Mouse (Mus musculus): ENCODE measurements at regions not wholly inside any gene's neighbourhood (a gene's known extent, or its start where the extent isn't known, plus 50 kb on each side); places are given as distances from the start of the nearest gene placed in this dataset.

GRCm38 (mm10) chr3:157842872-157843271 is 82.0 kb downstream of the Cth start:
- no peak overlapping the region for H3K9ac ChIP-seq (replicated peaks; ENCODE audit: low read length, poor library complexity, severe bottlenecking)
- H3K9me3 ChIP-seq (ENCODE audit: low read length), result no peaks in the 10 kb centered on the region
- H3K4me2 ChIP-seq (ENCODE audit: low read depth, low read length, poor library complexity, severe bottlenecking), result no peak overlapping the region
- no peak overlapping the region for H3K4me3 ChIP-seq (ENCODE audit: low read depth, low read length)
- no peak for TF ChIP-seq CTCF (IDR thresholded peaks at IDR 0.05)
- DNase-seq (ENCODE audit: low spot score) (no peak), ATAC-seq (ENCODE audit: low FRiP score) (no peak)
- no peak overlapping the region for H3K27ac ChIP-seq (ENCODE audit: low read depth, low read length)
- H3K4me1 ChIP-seq (ENCODE audit: insufficient read depth, low read length), result no peaks in the 10 kb centered on the region
- no peaks in the 10 kb centered on the region for H3K36me3 ChIP-seq (ENCODE audit: insufficient read depth, low read length)
- WGBS, result 90% methylated on average over 3 of the region's 3 CpGs
- H3K27me3 ChIP-seq (ENCODE audit: insufficient read depth, low read length), result no peaks in the 10 kb centered on the region

GRCm38 (mm10) chr3:157841164-157841719 is 83.6 kb downstream of the Cth start:
- H3K27me3 ChIP-seq (ENCODE audit: insufficient read depth, low read length), result no peaks in the 10 kb centered on the region
- no peak overlapping the region for H3K4me2 ChIP-seq (ENCODE audit: low read depth, low read length, poor library complexity, severe bottlenecking)
- H3K4me3 ChIP-seq (ENCODE audit: low read depth, low read length), result no peak overlapping the region
- no peak overlapping the region for H3K9ac ChIP-seq (replicated peaks; ENCODE audit: low read length, poor library complexity, severe bottlenecking)
- no peaks in the 10 kb centered on the region for H3K4me1 ChIP-seq (ENCODE audit: insufficient read depth, low read length)
- ATAC-seq (ENCODE audit: low FRiP score) (no peak), DNase-seq (ENCODE audit: low spot score) (no peak)
- no peaks in the 10 kb centered on the region for H3K9me3 ChIP-seq (ENCODE audit: low read length)
- no peaks in the 10 kb centered on the region for H3K36me3 ChIP-seq (ENCODE audit: insufficient read depth, low read length)
- WGBS, result 47% methylated on average over 2 of the region's 2 CpGs
- no peak for TF ChIP-seq CTCF (IDR thresholded peaks at IDR 0.05)
- H3K27ac ChIP-seq (ENCODE audit: low read depth, low read length), result no peak overlapping the region

- Histone ChIP-seq H3K9me3 (ENCODE audit: low read length) (no peaks in the 10 kb centered on the region), H3K4me1 (ENCODE audit: insufficient read depth, low read length) (no peaks in the 10 kb centered on the region), H3K4me3 (ENCODE audit: low read depth, low read length) (no peak overlapping the region), H3K4me2 (ENCODE audit: low read depth, low read length, poor library complexity, severe bottlenecking) (no peak overlapping the region), H3K9ac (replicated peaks; ENCODE audit: low read length, poor library complexity, severe bottlenecking) (no peak overlapping the region), H3K36me3 (ENCODE audit: insufficient read depth, low read length) (no peaks in the 10 kb centered on the region), H3K27me3 (ENCODE audit: insufficient read depth, low read length) (no peaks in the 10 kb centered on the region), H3K27ac (ENCODE audit: low read depth, low read length) (no peak overlapping the region)
- 0 out of 2 replicates have a peak, but pooled peaks have one; percentile 44 for ATAC-seq (ENCODE audit: low FRiP score)
- 61% methylated on average over 3 of the region's 3 CpGs for WGBS
- DNase-seq (ENCODE audit: low spot score), result no peak
- no peak for TF ChIP-seq CTCF (IDR thresholded peaks at IDR 0.05)
Measured at GRCm38 (mm10) chr3:157804307-157804706, 120.6 kb downstream of the Cth start.

- Histone ChIP-seq H3K4me3 (ENCODE audit: low read depth, low read length) (no peak overlapping the region), H3K27ac (ENCODE audit: low read depth, low read length) (no peak overlapping the region), H3K9me3 (ENCODE audit: low read length) (no peaks in the 10 kb centered on the region), H3K4me1 (ENCODE audit: insufficient read depth, low read length) (no peaks in the 10 kb centered on the region), H3K27me3 (ENCODE audit: insufficient read depth, low read length) (no peaks in the 10 kb centered on the region), H3K4me2 (ENCODE audit: low read depth, low read length, poor library complexity, severe bottlenecking) (no peak overlapping the region), H3K36me3 (ENCODE audit: insufficient read depth, low read length) (no peaks in the 10 kb centered on the region), H3K9ac (replicated peaks; ENCODE audit: low read length, poor library complexity, severe bottlenecking) (no peak overlapping the region)
- DNase-seq (ENCODE audit: low spot score) (no peak), ATAC-seq (ENCODE audit: low FRiP score) (no peak)
- WGBS, result 73% methylated on average over 4 of the region's 4 CpGs
- no peak for TF ChIP-seq CTCF (IDR thresholded peaks at IDR 0.05)
Measured at GRCm38 (mm10) chr3:157803356-157803755, 121.5 kb downstream of the Cth start.

- Histone ChIP-seq H3K4me1 (ENCODE audit: insufficient read depth, low read length) (no peaks in the 10 kb centered on the region), H3K27me3 (ENCODE audit: insufficient read depth, low read length) (no peaks in the 10 kb centered on the region), H3K9me3 (ENCODE audit: low read length) (no peaks in the 10 kb centered on the region), H3K4me2 (ENCODE audit: low read depth, low read length, poor library complexity, severe bottlenecking) (no peak overlapping the region), H3K27ac (ENCODE audit: low read depth, low read length) (no peak overlapping the region), H3K36me3 (ENCODE audit: insufficient read depth, low read length) (no peaks in the 10 kb centered on the region), H3K9ac (replicated peaks; ENCODE audit: low read length, poor library complexity, severe bottlenecking) (no peak overlapping the region), H3K4me3 (ENCODE audit: low read depth, low read length) (no peak overlapping the region)
- 66% methylated on average over 4 of the region's 4 CpGs for WGBS
- no peak for TF ChIP-seq CTCF (IDR thresholded peaks at IDR 0.05)
- DNase-seq (ENCODE audit: low spot score), result no peak
- ATAC-seq (ENCODE audit: low FRiP score), result no peak
Measured at GRCm38 (mm10) chr3:157787559-157788256, 137.2 kb downstream of the Cth start.

- H3K4me1 ChIP-seq (ENCODE audit: insufficient read depth, low read length), result no peaks in the 10 kb centered on the region
- H3K27me3 ChIP-seq (ENCODE audit: insufficient read depth, low read length), result no peaks in the 10 kb centered on the region
- 84% methylated on average over 4 of the region's 4 CpGs for WGBS
- no peaks in the 10 kb centered on the region for H3K36me3 ChIP-seq (ENCODE audit: insufficient read depth, low read length)
- H3K27ac ChIP-seq (ENCODE audit: low read depth, low read length), result no peak overlapping the region
- no peak overlapping the region for H3K9ac ChIP-seq (replicated peaks; ENCODE audit: low read length, poor library complexity, severe bottlenecking)
- ATAC-seq (ENCODE audit: low FRiP score) (no peak), DNase-seq (ENCODE audit: low spot score) (no peak)
- H3K4me2 ChIP-seq (ENCODE audit: low read depth, low read length, poor library complexity, severe bottlenecking), result no peak overlapping the region
- TF ChIP-seq CTCF (IDR thresholded peaks at IDR 0.05), result no peak
- H3K4me3 ChIP-seq (ENCODE audit: low read depth, low read length), result no peak overlapping the region
- no peaks in the 10 kb centered on the region for H3K9me3 ChIP-seq (ENCODE audit: low read length)
Measured at GRCm38 (mm10) chr3:157781071-157781470, 143.8 kb downstream of the Cth start.

Data from midbrain, postnatal 0 days (tissue).